Mouse (Mus musculus) CH12.LX (cell line): Measurements from ENCODE around the gene Gh. TPM values are rescaled to one million over a fixed set of nuclear protein-coding genes. Genes with fewer than 3 reads are reported as not detected.
A peak's percentile ranks its signal among the peaks of the same experiment; 100 is the strongest.

Experiments
- DNase-seq: peaks from one replicate; pipeline ENCODE4 v3.0.0-alpha.2; 2013; ENCODE audit errors: extremely low read depth
- H3K27ac ChIP-seq: 2 replicates; pipeline ENCODE4 v1.5.1; 2012; ENCODE audit warnings: low read depth, mild to moderate bottlenecking, control low read depth, moderate library complexity; ENCODE audit not compliant: insufficient read depth
- H3K27me3 ChIP-seq: replicated peaks from 2 replicates; pipeline ENCODE3; 2012; ENCODE audit warnings: inconsistent platforms
- H3K36me3 ChIP-seq, 2 experiments: replicated peaks in 1 of 2; 2 replicates each; pipeline versions ENCODE3 to v1.6.1; 2012; ENCODE audit warnings: inconsistent platforms in 1 of 2, low read length in 1 of 2, mild to moderate bottlenecking in 1 of 2, mixed read lengths in 1 of 2, moderate library complexity in 1 of 2; ENCODE audit not compliant: control insufficient read depth in 1 of 2, insufficient read depth in 1 of 2
- H3K4me1 ChIP-seq, 2 experiments: 2 replicates each; pipeline ENCODE4 v1.6.1; 2012; ENCODE audit warnings: inconsistent platforms in 1 of 2, moderate library complexity in 1 of 2; ENCODE audit not compliant: insufficient read depth in 2 of 2, control insufficient read depth in 1 of 2
- H3K4me2 ChIP-seq: 2 replicates; pipeline ENCODE4 v1.6.1; 2012; ENCODE audit warnings: low read depth, mild to moderate bottlenecking, control low read depth; ENCODE audit not compliant: poor library complexity, insufficient read depth, severe bottlenecking
- H3K4me3 ChIP-seq, 3 experiments: fragments of 150-350 bp in 1 of 3; sonication (generic) in 1 of 3; replicated peaks in 1 of 3; 2 replicates each; pipeline versions ENCODE3 to v1.5.1; 2011 to 2012; ENCODE audit warnings: low read depth in 2 of 3, low read length in 2 of 3, mild to moderate bottlenecking in 2 of 3, moderate library complexity in 2 of 3, control low read depth in 1 of 3, improper control_type of control experiment in 1 of 3, inconsistent platforms in 1 of 3, mixed read lengths in 1 of 3; ENCODE audit not compliant: poor library complexity in 1 of 3
- H3K79me2 ChIP-seq: replicated peaks from 2 replicates; pipeline ENCODE4 v1.6.1; 2012; ENCODE audit warnings: mild to moderate bottlenecking, moderate library complexity; ENCODE audit not compliant: control insufficient read depth, poor library complexity, insufficient read depth, severe bottlenecking; ENCODE audit errors: extremely low read depth
- H3K9ac ChIP-seq: 2 replicates; pipeline ENCODE4 v1.6.1; 2012; ENCODE audit warnings: low read depth, mild to moderate bottlenecking, control low read depth, moderate library complexity; ENCODE audit not compliant: insufficient read depth
- H3K9me3 ChIP-seq: replicated peaks from 2 replicates; pipeline ENCODE3; 2012; ENCODE audit warnings: low read length, inconsistent platforms, mixed read lengths
- CTCF ChIP-seq, 2 experiments: IDR thresholded peaks in 1 of 2; conservative IDR thresholded peaks in 1 of 2; 2 replicates each; pipeline ENCODE4 v1.5.1; 2011 to 2012; ENCODE audit warnings: low read depth in 2 of 2, low read length in 2 of 2, improper control_type of control experiment in 1 of 2, inconsistent platforms in 1 of 2, mild to moderate bottlenecking in 1 of 2, moderate library complexity in 1 of 2
- JUND ChIP-seq: conservative IDR thresholded peaks from 2 replicates; pipeline ENCODE4 v1.6.1; 2011; ENCODE audit warnings: low read depth, low read length, improper control_type of control experiment
- KAT2A ChIP-seq: IDR thresholded peaks from 2 replicates; pipeline ENCODE4 v1.6.1; 2012; ENCODE audit warnings: low read length, improper control_type of control experiment, inconsistent platforms; ENCODE audit not compliant: insufficient replicate concordance
- MAFK ChIP-seq: IDR thresholded peaks from 2 replicates; pipeline ENCODE4 v1.6.1; 2011; ENCODE audit warnings: low read length, improper control_type of control experiment; ENCODE audit not compliant: insufficient replicate concordance
- MEF2A ChIP-seq: IDR thresholded peaks from 2 replicates; pipeline ENCODE4 v1.6.1; 2014; ENCODE audit warnings: low read depth, mild to moderate bottlenecking, inconsistent platforms, low read length, improper control_type of control experiment, borderline replicate concordance
- MYC ChIP-seq: IDR thresholded peaks from 2 replicates; pipeline ENCODE4 v1.6.1; 2011; ENCODE audit warnings: low read depth, mild to moderate bottlenecking, improper control_type of control experiment, low read length
- PAX5 ChIP-seq: IDR thresholded peaks from 2 replicates; pipeline ENCODE4 v1.6.1; 2012; ENCODE audit warnings: low read length, inconsistent platforms, mixed read lengths
- POLR2A ChIP-seq: IDR thresholded peaks from 2 replicates; pipeline ENCODE4 v1.6.1; 2011; ENCODE audit warnings: low read depth, mild to moderate bottlenecking, improper control_type of control experiment, low read length
- POLR2AphosphoS2 ChIP-seq: IDR thresholded peaks from 2 replicates; pipeline ENCODE4 v1.6.1; 2011; ENCODE audit warnings: low read depth, low read length, improper control_type of control experiment
- RCOR1 ChIP-seq: conservative IDR thresholded peaks from 2 replicates; pipeline ENCODE4 v1.6.1; 2012; ENCODE audit warnings: low read depth, mild to moderate bottlenecking, inconsistent platforms, low read length, improper control_type of control experiment
- SMC3 ChIP-seq: IDR thresholded peaks from 2 replicates; pipeline ENCODE4 v1.6.1; 2011; ENCODE audit warnings: low read depth, low read length, improper control_type of control experiment
- TBP ChIP-seq: conservative IDR thresholded peaks from 2 replicates; pipeline ENCODE4 v1.6.1; 2011; ENCODE audit warnings: low read depth, low read length, improper control_type of control experiment
- USF2 ChIP-seq: conservative IDR thresholded peaks from 2 replicates; pipeline ENCODE4 v1.6.1; 2011; ENCODE audit warnings: low read depth, low read length, improper control_type of control experiment
- ZC3H11A ChIP-seq: IDR thresholded peaks from 2 replicates; pipeline ENCODE4 v1.6.1; 2012; ENCODE audit warnings: low read depth, mild to moderate bottlenecking, inconsistent platforms, low read length, improper control_type of control experiment
- ZKSCAN1 ChIP-seq: IDR thresholded peaks from 2 replicates; pipeline ENCODE4 v1.6.1; 2012; ENCODE audit warnings: low read depth, inconsistent platforms, low read length, improper control_type of control experiment, borderline replicate concordance
- ZNF384 ChIP-seq: IDR thresholded peaks from 2 replicates; pipeline ENCODE4 v1.6.1; 2012; ENCODE audit warnings: low read depth, low read length, improper control_type of control experiment, inconsistent platforms
- dilution Hi-C: fragments of 300-500 bp; cut with MboI; formaldehyde crosslinking; loops from 2 replicates; pipeline ENCODE4 v1.14.3; 2020; ENCODE audit warnings: low sequenced_read_pairs; ENCODE audit not compliant: extremely low pct_unique_long_range_greater_than_20kb, extremely low pct_ligation_motif_present
- in situ Hi-C: fragments of 300-500 bp; cut with MboI; formaldehyde crosslinking; loops from 3 replicates; pipeline ENCODE4 v1.14.3; 2019; ENCODE audit warnings: low sequenced_read_pairs, low pct_ligation_motif_present, low pct_unique_long_range_greater_than_20kb, mixed read lengths
- polyA plus RNA-seq: library from polyadenylated mRNA; unstranded; fragments of >175 nt; gene quantifications from 2 replicates; pipeline ENCODE4 v1.2.1, GENCODE M21; 2012; ENCODE audit warnings: low read depth; ENCODE audit not compliant: insufficient read length
- total RNA-seq, 2 experiments: library from RNA; depleted of rRNA; stranded (reverse); fragments of 300-350 nt in 1 of 2; fragments of >200 nt in 1 of 2; gene quantifications; 2 replicates each; pipeline ENCODE4 v1.2.3; 2012 to 2014

Gene Gh
- total and polyA plus RNA-seq, 3 experiments, result 0.38 to 1.0 (median 0.68) TPM

DNA sequence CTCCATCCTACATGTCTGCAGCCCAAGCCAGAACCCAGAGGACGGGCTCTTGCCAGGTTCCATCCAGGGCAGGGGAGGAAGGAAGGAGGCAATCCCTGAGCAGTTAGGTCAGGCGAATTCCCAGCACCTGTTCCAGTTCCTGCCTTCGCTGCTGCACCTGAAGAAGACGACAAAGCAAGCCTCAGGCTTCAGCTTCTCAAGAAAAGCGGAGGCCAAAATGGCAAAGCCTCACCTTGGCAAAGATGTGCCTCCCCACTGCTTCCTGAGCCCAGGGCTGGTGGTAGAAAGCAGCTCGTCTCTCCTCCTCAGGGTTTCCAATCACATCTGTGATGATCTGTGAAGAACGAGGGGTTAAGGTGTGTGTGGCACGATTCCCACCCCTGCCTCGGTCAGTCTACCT is 37.7 kb downstream of the Gh start:
- no peak for TF ChIP-seq ZC3H11A
- TF ChIP-seq MYC, result no peak
- TF ChIP-seq ZNF384, result no peak
- TF ChIP-seq CTCF (conservative IDR thresholded peaks at IDR 0.05 in 1 of 2, IDR thresholded peaks at IDR 0.05 in 1 of 2; ENCODE audit: low read depth in 2 of 2, low read length in 2 of 2), result no peak
- TF ChIP-seq POLR2A, result no peak; the same call in 1 of the 2 replicates
- TF ChIP-seq RCOR1, result no peak
- no peak for TF ChIP-seq JUND
- TF ChIP-seq MAFK, result no peak
- no peak for TF ChIP-seq KAT2A
- TF ChIP-seq USF2, result no peak
- no peak for TF ChIP-seq MEF2A
- TF ChIP-seq PAX5, result no peak
- TF ChIP-seq TBP, result no peak
- TF ChIP-seq ZKSCAN1, result no peak
- TF ChIP-seq SMC3, result no peak
- dilution Hi-C loops, result no loop called here
- peaks cover 80 to 89% of the 10 kb centered on the region in 2 experiments for H3K36me3 ChIP-seq

DNA sequence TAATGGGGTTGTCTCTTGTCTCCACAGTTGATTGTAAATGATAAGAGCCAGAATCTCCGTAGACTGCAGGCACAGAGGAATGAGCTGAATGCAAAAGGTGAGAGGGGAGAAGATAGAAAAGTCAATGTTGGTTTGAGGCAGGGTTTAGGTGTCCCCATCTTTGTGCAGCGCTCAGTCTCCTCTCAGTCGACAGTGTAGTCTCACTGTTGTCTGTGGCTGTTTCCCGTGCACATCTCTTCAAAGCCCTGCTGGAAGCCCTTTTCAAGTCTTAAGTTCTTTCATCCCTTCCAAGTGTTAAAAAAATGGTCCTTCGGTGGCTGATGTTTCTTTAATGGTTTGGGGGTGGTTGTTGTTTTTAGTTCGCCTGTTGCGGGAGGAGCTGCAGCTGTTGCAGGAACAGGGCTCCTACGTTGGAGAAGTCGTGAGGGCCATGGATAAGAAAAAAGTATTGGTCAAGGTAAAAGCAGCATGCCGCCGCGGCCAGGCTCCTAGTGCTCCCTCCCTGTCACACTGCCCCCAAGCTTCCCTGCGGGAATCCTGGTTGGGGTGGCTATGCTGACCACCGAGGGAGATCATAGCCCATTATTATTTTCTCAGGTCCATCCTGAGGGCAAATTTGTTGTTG is 40.7 kb downstream of the Gh start:
- Histone ChIP-seq H3K9ac (no peak overlapping the region), H3K36me3 (peaks cover 73 to 83% of the 10 kb centered on the region in 2 experiments), H3K27ac (no peak overlapping the region), H3K27me3 (no peaks in the 10 kb centered on the region), H3K9me3 (no peaks in the 10 kb centered on the region), H3K4me1 (peaks cover 3 to 21% of the 10 kb centered on the region in 2 experiments; a peak in 3 of 4 replicates), H3K79me2 (peaks cover 39% of the 10 kb centered on the region), H3K4me3 (no peak overlapping the region), H3K4me2 (no peak overlapping the region)
- in situ Hi-C loops, result no loop called here
- TF ChIP-seq ZNF384, result no peak
- TF ChIP-seq POLR2AphosphoS2, result 0 out of 2 replicates have a peak, but pooled peaks have one; percentile 12
- dilution Hi-C loops, result no loop called here
- DNase-seq, result no peak

More for the DNA sequence above, 37.7 kb downstream of the Gh start:
- DNase-seq, result no peak
- Histone ChIP-seq H3K27me3 (no peaks in the 10 kb centered on the region), H3K27ac (no peak overlapping the region), H3K9me3 (no peaks in the 10 kb centered on the region), H3K4me1 (peaks cover 7 to 34% of the 10 kb centered on the region in 2 experiments; a peak in 3 of 4 replicates), H3K9ac (no peak overlapping the region), H3K4me2 (no peak overlapping the region), H3K4me3 (no peak overlapping the region), H3K79me2 (peaks cover 21% of the 10 kb centered on the region)
- in situ Hi-C loops, result no loop called here
